Mouse (Mus musculus): Measurements from ENCODE around the gene Dgkg.

DNA sequence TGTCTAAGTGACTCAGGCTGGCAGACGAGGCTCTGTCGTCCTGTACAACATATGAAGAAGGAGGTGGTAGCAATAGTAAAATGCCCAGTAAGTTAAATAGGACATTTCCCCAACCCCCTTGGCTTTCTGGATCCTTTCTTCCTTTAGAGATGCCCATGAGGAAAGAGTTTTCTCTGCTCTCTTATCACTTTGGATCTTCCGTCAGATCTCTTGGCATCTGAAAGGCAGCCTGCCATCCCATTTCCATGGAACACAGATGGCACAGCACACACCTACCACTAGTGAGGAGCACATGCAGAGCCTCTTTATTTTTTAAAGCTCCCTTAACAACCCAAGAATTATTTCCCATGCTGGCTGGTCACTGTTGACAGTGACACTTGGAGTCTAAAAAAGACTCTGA, 194.8 kb downstream of the Dgkg start:
- TF ChIP-seq CTCF (IDR thresholded peaks at IDR 0.05; ENCODE audit: borderline replicate concordance, insufficient read depth, low read depth, low read length) (no peak), POLR2A (IDR thresholded peaks at IDR 0.05; ENCODE audit: borderline replicate concordance, insufficient read depth, low read length) (no peak)

Data from cerebellum, adult 2 months (tissue).